Mouse (Mus musculus) layer of hippocampus, adult 9-10 months (tissue): ENCODE measurements around the gene Gm36210.
A peak's percentile ranks its signal among the peaks of the same experiment; 100 is the strongest.
"Not testable (repeated sequence)": the region's sequence is repeated elsewhere in the genome, so short reads cannot be mapped to it uniquely, and the experiment has no call there.

Experiments used
- DNase-seq: peaks from one replicate; pipeline ENCODE4 v3.0.0; 2022; ENCODE audit warnings: low spot score

Gm36210 gene

GRCm38 (mm10) chr7:4879036-4879435 lies 27.3 kb downstream of the Gm36210 start:
- not testable (repeated sequence) for DNase-seq

- DNase-seq, result no peak
Measured at GRCm38 (mm10) chr7:4878186-4878585, 28.1 kb downstream of the Gm36210 start.

- DNase-seq, result no peak
Measured at GRCm38 (mm10) chr7:4877226-4877625, 29.1 kb downstream of the Gm36210 start.

- peak; percentile 76 for DNase-seq
Measured at GRCm38 (mm10) chr7:4876753-4877221, 29.5 kb downstream of the Gm36210 start, which contains the start of gene Isoc2a. Isoc2a (plus strand) TSS chr7:4877153.

GRCm38 (mm10) chr7:4870133-4870532 lies 36.2 kb downstream of the Gm36210 start, which contains the start of gene Isoc2b:
Isoc2b (minus strand) TSS chr7:4870258.
- DNase-seq, result no peak

GRCm38 (mm10) chr7:4866631-4867180 lies 39.6 kb downstream of the Gm36210 start:
- no peak for DNase-seq

GRCm38 (mm10) chr7:4865579-4866493 lies 40.5 kb downstream of the Gm36210 start:
- DNase-seq, result peak; percentile 94

- DNase-seq, result no peak
Measured at GRCm38 (mm10) chr7:4865090-4865489, 41.2 kb downstream of the Gm36210 start.

GRCm38 (mm10) chr7:4864130-4864845 lies 42.0 kb downstream of the Gm36210 start:
- no peak for DNase-seq

GRCm38 (mm10) chr7:4863541-4864080 lies 42.7 kb downstream of the Gm36210 start:
- no peak for DNase-seq

GRCm38 (mm10) chr7:4863041-4863440 lies 43.3 kb downstream of the Gm36210 start:
- DNase-seq, result no peak

GRCm38 (mm10) chr7:4860926-4861325 lies 45.4 kb downstream of the Gm36210 start:
- DNase-seq, result not testable (repeated sequence)

- no peak for DNase-seq
Measured at GRCm38 (mm10) chr7:4859418-4859978, 46.8 kb downstream of the Gm36210 start.

- DNase-seq, result no peak
Measured at GRCm38 (mm10) chr7:4857321-4857720, 49.0 kb downstream of the Gm36210 start.

- no peak for DNase-seq
Measured at GRCm38 (mm10) chr7:4856508-4856907, 49.8 kb downstream of the Gm36210 start.

- no peak for DNase-seq
Measured at GRCm38 (mm10) chr7:4853613-4854012, 52.7 kb downstream of the Gm36210 start.

GRCm38 (mm10) chr7:4851315-4851688 lies 55.0 kb downstream of the Gm36210 start:
- no peak for DNase-seq

- DNase-seq, result no peak
Measured at GRCm38 (mm10) chr7:4850621-4851314, 55.5 kb downstream of the Gm36210 start.

GRCm38 (mm10) chr7:4849372-4849771 lies 56.9 kb downstream of the Gm36210 start:
- DNase-seq, result no peak
